Mouse (Mus musculus) retina, adult 2 months (tissue): ENCODE measurements around the gene Kbtbd2.

Source experiments
- DNase-seq: peaks from one replicate; pipeline ENCODE4 v3.0.0-alpha.2; 2012; ENCODE audit warnings: low read depth, low spot score

The Kbtbd2 gene

GRCm38 (mm10) chr6:56797311-56798151 is at the start of gene Kbtbd2:
TSS of gene Kbtbd2 (minus strand) at chr6:56797813.
- peak; percentile 78 for DNase-seq

- DNase-seq: no peak
Measured at GRCm38 (mm10) chr6:56844365-56844764, 46.8 kb upstream of the Kbtbd2 start.

- DNase-seq: no peak
Measured at GRCm38 (mm10) chr6:56843229-56843628, 45.6 kb upstream of the Kbtbd2 start.

- DNase-seq: no peak
Measured at GRCm38 (mm10) chr6:56837621-56838020, 40.0 kb upstream of the Kbtbd2 start.

- DNase-seq: no peak
Measured at GRCm38 (mm10) chr6:56837166-56837565, 39.6 kb upstream of the Kbtbd2 start.

GRCm38 (mm10) chr6:56835532-56835931 is 37.9 kb upstream of the Kbtbd2 start:
- no peak for DNase-seq

- DNase-seq: no peak
Measured at GRCm38 (mm10) chr6:56834769-56835168, 37.2 kb upstream of the Kbtbd2 start.

GRCm38 (mm10) chr6:56832830-56833229 is 35.2 kb upstream of the Kbtbd2 start:
- no peak for DNase-seq

- no peak for DNase-seq
Measured at GRCm38 (mm10) chr6:56832407-56832796, 34.8 kb upstream of the Kbtbd2 start.

- DNase-seq: no peak
Measured at GRCm38 (mm10) chr6:56831697-56832406, 34.2 kb upstream of the Kbtbd2 start, which contains the start of gene Fkbp9. TSS of gene Fkbp9 (plus strand) at chr6:56832059.

- DNase-seq: no peak
Measured at GRCm38 (mm10) chr6:56825657-56826056, 28.0 kb upstream of the Kbtbd2 start.

GRCm38 (mm10) chr6:56819124-56819487 is 21.5 kb upstream of the Kbtbd2 start:
- DNase-seq: no peak

- DNase-seq: no peak
Measured at GRCm38 (mm10) chr6:56818436-56819123, 21.0 kb upstream of the Kbtbd2 start.

- no peak for DNase-seq
Measured at GRCm38 (mm10) chr6:56813332-56813731, 15.7 kb upstream of the Kbtbd2 start.

GRCm38 (mm10) chr6:56808656-56809055 is 11.0 kb upstream of the Kbtbd2 start:
- DNase-seq: peak; percentile 45

- no peak for DNase-seq
Measured at GRCm38 (mm10) chr6:56806195-56806594, 8.6 kb upstream of the Kbtbd2 start.

- no peak for DNase-seq
Measured at GRCm38 (mm10) chr6:56805026-56805425, 7.4 kb upstream of the Kbtbd2 start.

- DNase-seq: no peak
Measured at GRCm38 (mm10) chr6:56798152-56798465, 496 bp upstream of the Kbtbd2 start.

GRCm38 (mm10) chr6:56796668-56797141 is 908 bp downstream of the Kbtbd2 start:
- DNase-seq: no peak

GRCm38 (mm10) chr6:56796232-56796631 is 1.4 kb downstream of the Kbtbd2 start:
- no peak for DNase-seq

- no peak for DNase-seq
Measured at GRCm38 (mm10) chr6:56794834-56795233, 2.8 kb downstream of the Kbtbd2 start.

GRCm38 (mm10) chr6:56789336-56789735 is 8.3 kb downstream of the Kbtbd2 start:
- no peak for DNase-seq
